Mouse (Mus musculus): Measurements from ENCODE around the gene Angptl2. TPM values are rescaled to one million over a fixed set of nuclear protein-coding genes. Genes with fewer than 3 reads are reported as not detected.

Angptl2 gene
- polyA plus RNA-seq, 1 experiment from 2014 or later, result 34.1 TPM

- Histone ChIP-seq H3K4me2 (no peak overlapping the region), H3K4me3 (no peak overlapping the region), H3K4me1 (peaks cover 50% of the 10 kb centered on the region), H3K27ac (no peak overlapping the region), H3K9me3 (no peaks in the 10 kb centered on the region), H3K27me3 (no peaks in the 10 kb centered on the region), H3K9ac (no peak overlapping the region), H3K36me3 (no peaks in the 10 kb centered on the region)
- ATAC-seq (ENCODE audit: borderline replicate concordance, extremely low read depth, low FRiP score, low TSS enrichment), result no peak
- 89% methylated on average over 10 of the region's 10 CpGs for WGBS
Observed at GRCm38 (mm10) chr2:33220674-33221338, 4.9 kb downstream of the Angptl2 start.

GRCm38 (mm10) chr2:33221339-33221900 is 5.6 kb downstream of the Angptl2 start:
- Histone ChIP-seq H3K27ac (no peak overlapping the region), H3K4me2 (no peak overlapping the region), H3K9me3 (no peaks in the 10 kb centered on the region), H3K4me3 (no peak overlapping the region), H3K9ac (no peak overlapping the region), H3K36me3 (no peaks in the 10 kb centered on the region), H3K4me1 (peaks cover 47% of the 10 kb centered on the region), H3K27me3 (no peaks in the 10 kb centered on the region)
- no peak for ATAC-seq (ENCODE audit: borderline replicate concordance, extremely low read depth, low FRiP score, low TSS enrichment)
- 81% methylated on average over 11 of the region's 11 CpGs for WGBS

- Histone ChIP-seq H3K4me3 (no peak overlapping the region), H3K9ac (no peak overlapping the region), H3K27me3 (no peaks in the 10 kb centered on the region), H3K27ac (no peak overlapping the region), H3K9me3 (no peaks in the 10 kb centered on the region), H3K4me1 (peaks cover 37% of the 10 kb centered on the region), H3K4me2 (no peak overlapping the region), H3K36me3 (no peaks in the 10 kb centered on the region)
- ATAC-seq (ENCODE audit: borderline replicate concordance, extremely low read depth, low FRiP score, low TSS enrichment), result no peak
- 86% methylated on average over 6 of the region's 6 CpGs for WGBS
Observed at GRCm38 (mm10) chr2:33222480-33222879, 6.6 kb downstream of the Angptl2 start.

GRCm38 (mm10) chr2:33223656-33224358 is 7.9 kb downstream of the Angptl2 start:
- 59% methylated on average over 10 of the region's 10 CpGs for WGBS
- H3K36me3 ChIP-seq, result peaks cover 3% of the 10 kb centered on the region; the same call in 1 of the 2 replicates
- H3K27ac ChIP-seq, result peak overlapping the region; percentile 37; the same call in 1 of the 2 replicates

GRCm38 (mm10) chr2:33225921-33226320 is 10.1 kb downstream of the Angptl2 start:
- Histone ChIP-seq H3K27me3 (no peaks in the 10 kb centered on the region), H3K4me2 (no peak overlapping the region), H3K4me1 (peaks cover 13% of the 10 kb centered on the region; the same call in 1 of the 2 replicates), H3K9ac (no peak overlapping the region), H3K9me3 (no peaks in the 10 kb centered on the region), H3K36me3 (peaks cover 8% of the 10 kb centered on the region; the same call in 1 of the 2 replicates), H3K4me3 (no peak overlapping the region), H3K27ac (no peak overlapping the region)
- no peak for ATAC-seq (ENCODE audit: borderline replicate concordance, extremely low read depth, low FRiP score, low TSS enrichment)
- 82% methylated on average over 7 of the region's 7 CpGs for WGBS

More at GRCm38 (mm10) chr2:33223656-33224358, 7.9 kb downstream of the Angptl2 start:
- Histone ChIP-seq H3K9me3 (no peaks in the 10 kb centered on the region), H3K4me1 (peaks cover 31% of the 10 kb centered on the region), H3K4me2 (no peak overlapping the region), H3K4me3 (no peak overlapping the region), H3K9ac (no peak overlapping the region), H3K27me3 (no peaks in the 10 kb centered on the region)
- ATAC-seq (ENCODE audit: borderline replicate concordance, extremely low read depth, low FRiP score, low TSS enrichment), result no peak

GRCm38 (mm10) chr2:33228077-33228476 is 12.2 kb downstream of the Angptl2 start:
- Histone ChIP-seq H3K36me3 (peaks cover 8% of the 10 kb centered on the region; the same call in 1 of the 2 replicates), H3K9me3 (no peaks in the 10 kb centered on the region), H3K4me1 (peaks cover 13% of the 10 kb centered on the region), H3K9ac (no peak overlapping the region), H3K27ac (no peak overlapping the region), H3K4me2 (no peak overlapping the region), H3K4me3 (no peak overlapping the region), H3K27me3 (no peaks in the 10 kb centered on the region)
- ATAC-seq (ENCODE audit: borderline replicate concordance, extremely low read depth, low FRiP score, low TSS enrichment), result no peak
- 87% methylated on average over 11 of the region's 11 CpGs for WGBS

- no peak overlapping the region for H3K4me2 ChIP-seq
- H3K9me3 ChIP-seq, result no peaks in the 10 kb centered on the region
- ATAC-seq (ENCODE audit: borderline replicate concordance, extremely low read depth, low FRiP score, low TSS enrichment), result no peak
- peaks cover 12% of the 10 kb centered on the region for H3K4me1 ChIP-seq
- H3K27me3 ChIP-seq, result no peaks in the 10 kb centered on the region
- H3K27ac ChIP-seq, result no peak overlapping the region
- no peak overlapping the region for H3K4me3 ChIP-seq
- H3K36me3 ChIP-seq, result peaks cover 8% of the 10 kb centered on the region; the same call in 1 of the 2 replicates
- H3K9ac ChIP-seq, result no peak overlapping the region
- WGBS, result 92% methylated on average over 15 of the region's 15 CpGs
Observed at GRCm38 (mm10) chr2:33228551-33228950, 12.7 kb downstream of the Angptl2 start.

- H3K9ac ChIP-seq, result no peak overlapping the region
- no peak overlapping the region for H3K27ac ChIP-seq
- H3K4me2 ChIP-seq, result no peak overlapping the region
- no peak for ATAC-seq (ENCODE audit: borderline replicate concordance, extremely low read depth, low FRiP score, low TSS enrichment)
- no peaks in the 10 kb centered on the region for H3K9me3 ChIP-seq
- no peaks in the 10 kb centered on the region for H3K27me3 ChIP-seq
- no peak overlapping the region for H3K4me3 ChIP-seq
- peaks cover 10% of the 10 kb centered on the region for H3K4me1 ChIP-seq
- WGBS, result 45% methylated on average over 10 of the region's 10 CpGs
- peaks cover 8% of the 10 kb centered on the region; the same call in 1 of the 2 replicates for H3K36me3 ChIP-seq
Observed at GRCm38 (mm10) chr2:33230701-33231100, 14.8 kb downstream of the Angptl2 start.

GRCm38 (mm10) chr2:33231788-33232187 is 15.9 kb downstream of the Angptl2 start:
- 52% methylated on average over 2 of the region's 2 CpGs for WGBS
- no peak overlapping the region for H3K4me3 ChIP-seq
- no peaks in the 10 kb centered on the region for H3K9me3 ChIP-seq
- peaks cover 8% of the 10 kb centered on the region; the same call in 1 of the 2 replicates for H3K36me3 ChIP-seq
- no peak overlapping the region for H3K9ac ChIP-seq
- peak overlapping the region; percentile 48 for H3K27ac ChIP-seq
- no peak for ATAC-seq (ENCODE audit: borderline replicate concordance, extremely low read depth, low FRiP score, low TSS enrichment)
- H3K4me1 ChIP-seq, result peaks cover 18% of the 10 kb centered on the region
- no peaks in the 10 kb centered on the region for H3K27me3 ChIP-seq
- H3K4me2 ChIP-seq, result no peak overlapping the region

- Histone ChIP-seq H3K9me3 (no peaks in the 10 kb centered on the region), H3K27ac (no peak overlapping the region), H3K4me3 (no peak overlapping the region), H3K4me2 (no peak overlapping the region), H3K36me3 (peaks cover 8% of the 10 kb centered on the region; the same call in 1 of the 2 replicates), H3K27me3 (no peaks in the 10 kb centered on the region), H3K9ac (no peak overlapping the region), H3K4me1 (peaks cover 18% of the 10 kb centered on the region)
- ATAC-seq (ENCODE audit: borderline replicate concordance, extremely low read depth, low FRiP score, low TSS enrichment), result no peak
- 73% methylated on average over 6 of the region's 6 CpGs for WGBS
Observed at GRCm38 (mm10) chr2:33232782-33233570, 17.1 kb downstream of the Angptl2 start.

GRCm38 (mm10) chr2:33233856-33234255 is 18.0 kb downstream of the Angptl2 start:
- Histone ChIP-seq H3K4me3 (no peak overlapping the region), H3K27ac (no peak overlapping the region), H3K27me3 (no peaks in the 10 kb centered on the region), H3K9me3 (no peaks in the 10 kb centered on the region), H3K4me2 (no peak overlapping the region), H3K4me1 (peaks cover 18% of the 10 kb centered on the region), H3K36me3 (peaks cover 4% of the 10 kb centered on the region; the same call in 1 of the 2 replicates), H3K9ac (no peak overlapping the region)
- no peak for ATAC-seq (ENCODE audit: borderline replicate concordance, extremely low read depth, low FRiP score, low TSS enrichment)
- 74% methylated on average over 5 of the region's 5 CpGs for WGBS
